Mouse (Mus musculus): ENCODE measurements around the gene Gpr150.

DNA sequence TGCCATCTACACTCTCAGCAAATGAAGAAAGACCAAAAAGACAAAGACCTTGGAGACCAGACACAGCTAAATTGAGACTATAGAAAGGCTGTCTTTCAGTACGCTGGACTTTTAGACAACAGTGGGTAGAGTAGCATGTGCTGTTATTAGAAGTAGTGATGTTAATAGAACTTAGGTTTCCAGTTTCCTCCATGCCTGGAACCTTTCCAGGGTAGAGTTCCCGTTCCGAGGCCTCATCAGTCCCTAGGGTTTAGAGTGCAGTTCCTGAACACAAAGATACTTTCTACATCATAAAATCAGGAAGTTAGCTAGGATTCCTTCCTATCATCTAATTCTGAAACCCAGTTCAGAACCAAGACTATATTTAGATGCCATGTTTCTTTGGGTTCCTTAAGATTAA is 32.2 kb downstream of the Gpr150 start:
- TF ChIP-seq CTCF (IDR thresholded peaks at IDR 0.05; ENCODE audit: control insufficient read depth, insufficient read depth, low read length) (no peak), POLR2A (IDR thresholded peaks at IDR 0.05; ENCODE audit: borderline replicate concordance, control insufficient read depth, low read depth, low read length) (no peak)
